Mouse (Mus musculus) heart, postnatal 10 days (tissue): ENCODE results near the gene Skap2. TPM values are rescaled to one million over a fixed set of nuclear protein-coding genes. Genes with fewer than 3 reads are reported as not detected.

Experiments
- DNase-seq, 2 experiments: peaks; one replicate each; pipeline ENCODE4 v3.0.0; 2021
- intact Hi-C: fragments of 180-260 bp; cut with DNase I; formaldehyde crosslinking; loops from one replicate; pipeline ENCODE4 v1.15.1; 2025
- total RNA-seq, 2 experiments: library from RNA; stranded (reverse); gene quantifications; 2 replicates each; pipeline ENCODE4 v1.2.3; 2021

Gene Skap2
- total RNA-seq, 2 experiments from 2014 or later: 11.8 to 13.3 TPM

- DNase-seq: peak; percentile 35 to 47
Observed at GRCm38 (mm10) chr6:52005963-52006648, 6.2 kb downstream of the Skap2 start.

GRCm38 (mm10) chr6:52005616-52005962, 6.8 kb downstream of the Skap2 start:
- intact Hi-C loops: loop anchor here (2.0 to 5.0 kb wide), 2 partner anchors 191 to 823 kb away; no protein-coding TSS in a partner anchor
- DNase-seq: peak in 1 of 2 experiments; percentile 15

More at GRCm38 (mm10) chr6:52005963-52006648, 6.2 kb downstream of the Skap2 start:
- intact Hi-C loops: loop anchor here (2.0 to 5.0 kb wide), 2 partner anchors 191 to 824 kb away; no protein-coding TSS in a partner anchor

- DNase-seq: peak in 1 of 2 experiments; percentile 12
- intact Hi-C loops: loop anchor here (2.0 to 5.0 kb wide), 2 partner anchors 192 to 823 kb away; no protein-coding TSS in a partner anchor
Observed at GRCm38 (mm10) chr6:52004995-52005394, 7.4 kb downstream of the Skap2 start.

GRCm38 (mm10) chr6:52002676-52003075, 9.7 kb downstream of the Skap2 start:
- peak; percentile 50 to 62 for DNase-seq

GRCm38 (mm10) chr6:51999157-51999478, 13.2 kb downstream of the Skap2 start:
- no peak for DNase-seq
- intact Hi-C loops: no loop called here

More at GRCm38 (mm10) chr6:52002676-52003075, 9.7 kb downstream of the Skap2 start:
- intact Hi-C loops: loop anchor here (2.0 kb wide), 1 partner anchor 126 kb away; no protein-coding TSS in a partner anchor

GRCm38 (mm10) chr6:51998409-51999156, 13.8 kb downstream of the Skap2 start:
- intact Hi-C loops: no loop called here
- DNase-seq: peak in 1 of 2 experiments; percentile 31

- intact Hi-C loops: no loop called here
- no peak for DNase-seq
Observed at GRCm38 (mm10) chr6:51987999-51988398, 24.4 kb downstream of the Skap2 start.

- DNase-seq: no peak
- intact Hi-C loops: loop anchor here (10.0 kb wide), 1 partner anchor 383 kb away; no protein-coding TSS in a partner anchor
Observed at GRCm38 (mm10) chr6:51977638-51978037, 34.7 kb downstream of the Skap2 start.

GRCm38 (mm10) chr6:51975751-51976150, 36.6 kb downstream of the Skap2 start:
- intact Hi-C loops: loop anchor here (10.0 kb wide), 1 partner anchor 381 kb away; no protein-coding TSS in a partner anchor
- DNase-seq: no peak

GRCm38 (mm10) chr6:51958992-51959391, 53.4 kb downstream of the Skap2 start:
- DNase-seq: no peak
- intact Hi-C loops: no loop called here

GRCm38 (mm10) chr6:51956048-51956792, 56.1 kb downstream of the Skap2 start:
- intact Hi-C loops: no loop called here
- DNase-seq: no peak

GRCm38 (mm10) chr6:51947661-51948060, 64.7 kb downstream of the Skap2 start:
- intact Hi-C loops: no loop called here
- DNase-seq: no peak

GRCm38 (mm10) chr6:51944916-51945315, 67.4 kb downstream of the Skap2 start:
- no peak for DNase-seq
- intact Hi-C loops: no loop called here

- no peak for DNase-seq
- intact Hi-C loops: no loop called here
Observed at GRCm38 (mm10) chr6:51933998-51934397, 78.4 kb downstream of the Skap2 start.

- no peak for DNase-seq
- intact Hi-C loops: no loop called here
Observed at GRCm38 (mm10) chr6:51933034-51933611, 79.2 kb downstream of the Skap2 start.

- no peak for DNase-seq
- intact Hi-C loops: no loop called here
Observed at GRCm38 (mm10) chr6:51927101-51927500, 85.2 kb downstream of the Skap2 start.

GRCm38 (mm10) chr6:51921831-51922230, 90.5 kb downstream of the Skap2 start:
- intact Hi-C loops: no loop called here
- DNase-seq: no peak

- intact Hi-C loops: no loop called here
- no peak for DNase-seq
Observed at GRCm38 (mm10) chr6:51908495-51908894, 103.9 kb downstream of the Skap2 start.

GRCm38 (mm10) chr6:51905659-51906058, 106.7 kb downstream of the Skap2 start:
- peak; percentile 22 to 35 for DNase-seq
- intact Hi-C loops: loop anchor here (2.0 kb wide), 1 partner anchor 19 kb away; no protein-coding TSS in a partner anchor

- intact Hi-C loops: no loop called here
- DNase-seq: no peak
Observed at GRCm38 (mm10) chr6:51901544-51901943, 110.8 kb downstream of the Skap2 start.
